Mouse (Mus musculus) forebrain, embryonic 14.5 days (tissue): ENCODE measurements around the gene Sptlc2. TPM values are rescaled to one million over a fixed set of nuclear protein-coding genes. Genes with fewer than 3 reads are reported as not detected.
A peak's percentile ranks its signal among the peaks of the same experiment; 100 is the strongest.

Experiments
- ATAC-seq: fragments of 200-750 bp; cut with Nextera tagmentation; 2 replicates; pipeline ENCODE4 v1.8.0; 2017; ENCODE audit warnings: mild to moderate bottlenecking, moderate library complexity
- DNase-seq: peaks from one replicate; pipeline ENCODE4 v3.0.0-alpha.2; 2015; ENCODE audit warnings: low spot score
- H3K27ac ChIP-seq: fragments of 300-500 bp; sonication (generic); 2 replicates; pipeline ENCODE4 v1.5.1; 2014; ENCODE audit warnings: low read depth, mild to moderate bottlenecking, control low read depth, low read length, moderate library complexity
- H3K27me3 ChIP-seq: fragments of 300-500 bp; sonication (generic); replicated peaks from 2 replicates; pipeline ENCODE4 v1.6.1; 2014; ENCODE audit warnings: low read length, control low read depth, mixed read lengths; ENCODE audit not compliant: control insufficient read depth, insufficient read depth
- H3K36me3 ChIP-seq: fragments of 300-500 bp; sonication (generic); 2 replicates; pipeline ENCODE4 v1.6.1; 2014; ENCODE audit warnings: low read length, control low read depth; ENCODE audit not compliant: control insufficient read depth, insufficient read depth
- H3K4me1 ChIP-seq: fragments of 300-500 bp; sonication (generic); 2 replicates; pipeline ENCODE4 v1.6.1; 2014; ENCODE audit warnings: antibody characterized with exemption, low read length, control low read depth; ENCODE audit not compliant: control insufficient read depth, insufficient read depth
- H3K4me2 ChIP-seq: fragments of 300-500 bp; sonication (generic); 2 replicates; pipeline ENCODE4 v1.6.1; 2014; ENCODE audit warnings: mild to moderate bottlenecking, control low read depth, low read length
- H3K4me3 ChIP-seq: fragments of 300-500 bp; sonication (generic); 2 replicates; pipeline ENCODE4 v1.5.1; 2014; ENCODE audit warnings: low read depth, low read length, control low read depth
- H3K9ac ChIP-seq: fragments of 300-500 bp; sonication (generic); 2 replicates; pipeline ENCODE4 v1.6.1; 2014; ENCODE audit warnings: mild to moderate bottlenecking, low read length, control low read depth, moderate library complexity
- H3K9me3 ChIP-seq: fragments of 300-500 bp; sonication (generic); replicated peaks from 2 replicates; pipeline ENCODE4 v1.6.1; 2016; ENCODE audit warnings: low read length, control low read depth, mixed read lengths; ENCODE audit not compliant: control insufficient read depth
- WGBS: fragments of 180-500 bp; shearing (Covaris S2); extraction: QIAGEN DNeasy Blood & Tissue Kit; methylation state at CpG from one replicate; pipeline ENCODE4 v1.1.7; 2014; 5-methylcytosine and 5-hydroxymethylcytosine counted together
- polyA plus RNA-seq: library from polyadenylated mRNA; unstranded; fragments of >200 nt; fragmentation: Nextera tagmentation; extraction: Ambion mirVana; gene quantifications from 2 replicates; pipeline ENCODE4 v1.2.1, GENCODE M21; 2014

Sptlc2 gene
- polyA plus RNA-seq, 1 experiment from 2014 or later: 51.8 TPM

DNA sequence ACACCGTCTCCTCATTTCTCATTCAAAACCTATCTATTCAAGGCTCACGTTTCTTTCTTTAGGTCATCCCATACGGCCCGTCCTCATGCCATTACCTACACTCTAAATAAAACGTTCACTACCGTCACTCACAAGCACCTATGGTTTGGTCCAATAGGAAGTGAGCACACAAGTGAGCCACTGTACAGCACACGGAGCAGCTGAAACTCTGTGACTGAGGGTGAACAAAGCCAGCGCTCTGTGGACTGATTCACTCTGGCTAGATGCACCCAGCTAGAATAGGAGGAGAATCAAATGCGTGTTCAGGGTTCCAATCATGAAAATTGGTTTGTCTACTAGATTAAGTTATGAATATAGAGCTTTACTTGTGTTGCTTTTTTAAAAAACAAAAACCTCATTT is 22.5 kb downstream of the Sptlc2 start:
- ATAC-seq: no peak

DNA sequence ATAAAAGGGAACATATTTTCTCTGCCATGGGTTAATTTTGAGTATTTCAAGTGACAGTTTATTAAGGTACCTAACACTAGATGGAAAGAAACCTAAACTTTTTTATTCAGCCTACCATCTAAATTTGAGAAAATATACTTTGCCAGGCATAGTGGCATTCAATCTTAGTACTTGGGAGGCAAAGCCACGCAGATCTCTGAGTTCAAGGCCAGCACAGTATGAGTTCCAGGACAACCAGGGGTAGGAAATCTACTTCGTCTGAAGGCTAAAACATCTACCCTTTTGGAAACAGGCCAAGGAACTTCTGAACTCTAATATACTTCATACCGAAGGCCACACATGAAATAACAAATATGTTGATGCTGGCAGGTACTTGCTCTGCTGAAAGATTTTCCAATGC is 26.0 kb downstream of the Sptlc2 start:
- no peak overlapping the region for H3K4me3 ChIP-seq
- 0 out of 2 replicates have a peak, but pooled peaks cover 3% of the 10 kb centered on the region for H3K36me3 ChIP-seq
- DNase-seq: no peak
- no peaks in the 10 kb centered on the region for H3K27me3 ChIP-seq
- H3K27ac ChIP-seq: no peak overlapping the region
- H3K4me1 ChIP-seq: no peaks in the 10 kb centered on the region
- H3K9me3 ChIP-seq: no peaks in the 10 kb centered on the region
- ATAC-seq: no peak
- no peak overlapping the region for H3K9ac ChIP-seq
- no peak overlapping the region for H3K4me2 ChIP-seq
- WGBS: 84% methylated on average over 3 of the region's 3 CpGs

More for the DNA sequence above, 22.5 kb downstream of the Sptlc2 start:
- H3K9me3 ChIP-seq: no peaks in the 10 kb centered on the region
- H3K27ac ChIP-seq: no peak overlapping the region
- no peak overlapping the region for H3K4me2 ChIP-seq
- no peaks in the 10 kb centered on the region for H3K27me3 ChIP-seq
- WGBS: 71% methylated on average over 9 of the region's 9 CpGs
- H3K9ac ChIP-seq: no peak overlapping the region
- H3K4me3 ChIP-seq: no peak overlapping the region
- H3K36me3 ChIP-seq: 0 out of 2 replicates have a peak, but pooled peaks cover 9% of the 10 kb centered on the region
- DNase-seq: no peak
- no peaks in the 10 kb centered on the region for H3K4me1 ChIP-seq

DNA sequence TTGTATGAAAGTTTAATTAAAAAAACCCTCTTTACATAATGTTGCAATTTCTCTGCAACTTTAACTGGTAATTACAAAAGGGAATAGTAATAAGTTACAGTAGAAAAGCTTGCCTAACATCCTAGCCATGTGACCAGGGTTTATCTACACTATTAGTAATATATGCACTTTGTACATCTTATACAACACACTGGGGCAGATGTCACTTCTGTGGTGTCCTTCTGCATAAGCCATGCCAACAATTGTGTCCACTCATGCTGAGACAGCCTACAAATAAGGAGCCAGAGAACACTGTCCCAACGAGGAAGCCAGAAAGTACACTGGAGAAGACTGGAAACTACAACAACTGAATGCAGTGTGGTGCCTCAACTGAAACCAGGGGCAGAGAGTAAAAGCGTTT is 40.1 kb downstream of the Sptlc2 start:
- Histone ChIP-seq H3K27ac (no peak overlapping the region), H3K9me3 (no peaks in the 10 kb centered on the region), H3K4me1 (no peaks in the 10 kb centered on the region), H3K9ac (no peak overlapping the region), H3K4me3 (no peak overlapping the region), H3K4me2 (no peak overlapping the region), H3K36me3 (peaks cover 5% of the 10 kb centered on the region; the same call in 1 of the 2 replicates), H3K27me3 (no peaks in the 10 kb centered on the region)
- DNase-seq (no peak), ATAC-seq (no peak)
- WGBS: 83% methylated on average over 2 of the region's 2 CpGs

- Histone ChIP-seq H3K36me3 (peaks cover 5% of the 10 kb centered on the region; the same call in 1 of the 2 replicates), H3K4me1 (no peaks in the 10 kb centered on the region), H3K4me2 (no peak overlapping the region), H3K27me3 (no peaks in the 10 kb centered on the region), H3K9ac (no peak overlapping the region), H3K27ac (no peak overlapping the region), H3K4me3 (no peak overlapping the region), H3K9me3 (no peaks in the 10 kb centered on the region)
- DNase-seq (no peak), ATAC-seq (no peak)
- 92% methylated on average over 2 of the region's 2 CpGs for WGBS
Observed at GRCm38 (mm10) chr12:87347511-87347910, 40.6 kb downstream of the Sptlc2 start.

GRCm38 (mm10) chr12:87343084-87343605 is 45.0 kb downstream of the Sptlc2 start:
- Histone ChIP-seq H3K27me3 (no peaks in the 10 kb centered on the region), H3K4me2 (no peak overlapping the region), H3K27ac (no peak overlapping the region), H3K4me1 (no peaks in the 10 kb centered on the region), H3K9me3 (no peaks in the 10 kb centered on the region), H3K36me3 (peaks cover 9% of the 10 kb centered on the region), H3K9ac (no peak overlapping the region), H3K4me3 (no peak overlapping the region)
- DNase-seq (no peak), ATAC-seq (no peak)

GRCm38 (mm10) chr12:87338082-87338481 is 50.1 kb downstream of the Sptlc2 start:
- Histone ChIP-seq H3K4me1 (no peaks in the 10 kb centered on the region), H3K9ac (no peak overlapping the region), H3K27me3 (no peaks in the 10 kb centered on the region), H3K9me3 (no peaks in the 10 kb centered on the region), H3K27ac (no peak overlapping the region), H3K36me3 (peaks cover 5% of the 10 kb centered on the region; the same call in 1 of the 2 replicates), H3K4me2 (no peak overlapping the region), H3K4me3 (no peak overlapping the region)
- ATAC-seq (no peak), DNase-seq (no peak)
- WGBS: 91% methylated on average over 4 of the region's 4 CpGs

- no peaks in the 10 kb centered on the region for H3K27me3 ChIP-seq
- H3K36me3 ChIP-seq: no peaks in the 10 kb centered on the region
- no peak overlapping the region for H3K4me3 ChIP-seq
- peaks cover 5% of the 10 kb centered on the region; the same call in 1 of the 2 replicates for H3K4me1 ChIP-seq
- ATAC-seq (no peak), DNase-seq (peak; percentile 69)
- no peak overlapping the region for H3K4me2 ChIP-seq
- WGBS: 17% methylated on average over 2 of the region's 2 CpGs
- no peak overlapping the region for H3K9ac ChIP-seq
- H3K27ac ChIP-seq: no peak overlapping the region
- no peaks in the 10 kb centered on the region for H3K9me3 ChIP-seq
Observed at GRCm38 (mm10) chr12:87334886-87335285, 53.3 kb downstream of the Sptlc2 start.

DNA sequence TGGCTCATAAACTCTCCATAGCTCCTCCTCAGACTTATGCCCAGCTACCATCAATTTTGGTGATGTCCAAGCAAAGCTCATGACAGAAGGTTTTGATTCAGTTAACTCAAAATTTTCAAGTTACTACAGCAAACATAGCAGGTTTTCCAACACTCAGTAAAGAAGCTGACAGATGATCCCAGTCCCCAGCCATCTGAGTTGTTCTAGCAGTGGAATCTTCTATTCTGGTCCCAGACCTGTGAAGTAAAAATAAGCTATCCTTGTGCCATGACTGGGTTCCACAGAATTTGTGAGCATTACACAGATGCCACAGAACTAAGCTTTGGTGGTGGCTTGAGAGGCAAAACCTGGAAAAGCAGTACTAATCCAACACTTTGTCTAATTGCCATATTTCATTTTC is 54.4 kb downstream of the Sptlc2 start:
- Histone ChIP-seq H3K27me3 (no peaks in the 10 kb centered on the region), H3K9ac (no peak overlapping the region), H3K36me3 (no peaks in the 10 kb centered on the region), H3K9me3 (no peaks in the 10 kb centered on the region), H3K27ac (no peak overlapping the region), H3K4me1 (peaks cover 5% of the 10 kb centered on the region; the same call in 1 of the 2 replicates), H3K4me2 (no peak overlapping the region), H3K4me3 (no peak overlapping the region)
- ATAC-seq (no peak), DNase-seq (no peak)

- H3K9ac ChIP-seq: no peak overlapping the region
- H3K4me2 ChIP-seq: no peak overlapping the region
- WGBS: 90% methylated on average over 4 of the region's 4 CpGs
- no peak overlapping the region for H3K27ac ChIP-seq
- no peaks in the 10 kb centered on the region for H3K27me3 ChIP-seq
- no peak overlapping the region for H3K4me3 ChIP-seq
- peaks cover 8% of the 10 kb centered on the region; the same call in 1 of the 2 replicates for H3K4me1 ChIP-seq
- DNase-seq (no peak), ATAC-seq (no peak)
- no peaks in the 10 kb centered on the region for H3K9me3 ChIP-seq
- H3K36me3 ChIP-seq: no peaks in the 10 kb centered on the region
Observed at GRCm38 (mm10) chr12:87332511-87332910, 55.6 kb downstream of the Sptlc2 start.
